Mouse (Mus musculus): ENCODE measurements at regions not wholly inside any gene's neighbourhood (a gene's known extent, or its start where the extent isn't known, plus 50 kb on each side); places are given as distances from the start of the nearest gene placed in this dataset.

GRCm38 (mm10) chr11:113103161-113103845 is 321.3 kb downstream of the Sox9 start:
- TF ChIP-seq POLR2AphosphoS5 (IDR thresholded peaks at IDR 0.05; ENCODE audit: insufficient replicate concordance, low read depth, low read length) (no peak), CTCF (IDR thresholded peaks at IDR 0.05; ENCODE audit: low read depth, low read length) (no peak), GATA1 (IDR thresholded peaks at IDR 0.05; ENCODE audit: borderline replicate concordance, low read length) (no peak), TAL1 (conservative IDR thresholded peaks at IDR 0.05; ENCODE audit: low read depth, low read length) (no peak)

Measured in G1E (cell line).